Comparison of ENCODE assay signal across 8 mouse cellular contexts in genomic region chr12:55492184-55492898, GRCm38 (mm10). TPM values are rescaled to one million over a fixed set of nuclear protein-coding genes. Genes with fewer than 3 reads are reported as not detected.
DNase-seq lines count a peak whose midpoint lies in the region; ATAC-seq and TF ChIP-seq lines count a peak whose summit lies in the region.

TSS of gene Nfkbia (minus strand) at chr12:55492647.

- under 1% methylated on average over 51 of the region's 58 CpGs for WGBS in bone marrow, adult 2 months
- 1% methylated on average over 35 of the region's 58 CpGs for WGBS in embryonic facial prominence, embryonic 14.5 days
- WGBS in heart, adult 2 months, result under 1% methylated on average over 58 of the region's 58 CpGs
- under 1% methylated on average over 53 of the region's 58 CpGs for WGBS in limb, embryonic 12.5 days
- under 1% methylated on average over 58 of the region's 58 CpGs for WGBS in midbrain, embryonic 14.5 days

- H3K9ac ChIP-seq in embryonic facial prominence, embryonic 14.5 days (ENCODE audit: low read depth, low read length), result peak within 1 kb of the TSS; percentile 98
- peak within 1 kb of the TSS; percentile 95 for H3K9ac ChIP-seq in heart, adult 2 months (ENCODE audit: low read depth, low read length)
- peak within 1 kb of the TSS; percentile 96 for H3K9ac ChIP-seq in limb, embryonic 12.5 days (replicated peaks)
- H3K9ac ChIP-seq in midbrain, embryonic 14.5 days (replicated peaks; ENCODE audit: low read length), result peak within 1 kb of the TSS; percentile 97

- peak within 1 kb of the TSS; percentile 63 for H3K4me2 ChIP-seq in embryonic facial prominence, embryonic 14.5 days (ENCODE audit: low read depth, low read length)
- H3K4me2 ChIP-seq in limb, embryonic 12.5 days, result peak within 1 kb of the TSS; percentile 85
- H3K4me2 ChIP-seq in midbrain, embryonic 14.5 days (ENCODE audit: low read length), result peak within 1 kb of the TSS; percentile 59

- peak; percentile 81; the same call in 1 of the 2 replicates for TF ChIP-seq EP300 in heart, adult 2 months (IDR thresholded peaks at IDR 0.05; ENCODE audit: insufficient read depth, low read depth, low read length)

- H3K4me3 ChIP-seq in bone marrow, adult 2 months (replicated peaks; ENCODE audit: control insufficient read depth, low read depth, low read length), result peak within 1 kb of the TSS; percentile 98
- H3K4me3 ChIP-seq in embryonic facial prominence, embryonic 14.5 days (ENCODE audit: low read depth, low read length), result peak within 1 kb of the TSS; percentile 91
- H3K4me3 ChIP-seq in heart, adult 2 months, result peak within 1 kb of the TSS; percentile 89
- peak within 1 kb of the TSS; percentile 88 for H3K4me3 ChIP-seq in limb, embryonic 12.5 days (replicated peaks)
- peak within 1 kb of the TSS; percentile 89 for H3K4me3 ChIP-seq in midbrain, embryonic 14.5 days (replicated peaks; ENCODE audit: low read depth, low read length)

- peak; percentile 94 for DNase-seq in 416B (ENCODE audit: low read depth)
- peak; percentile 95 for DNase-seq in embryonic facial prominence, embryonic 14.5 days (ENCODE audit: low spot score)
- DNase-seq in heart, adult 2 months, result peak; percentile 97 to 98
- DNase-seq in kidney, adult 8-10 months, result peak; percentile 94 to 95
- DNase-seq in midbrain, embryonic 14.5 days, result peak; percentile 91
- DNase-seq in spleen, adult 12 weeks (ENCODE audit: low spot score), result peak; percentile 81

- H3K79me2 ChIP-seq in heart, adult 2 months (replicated peaks; ENCODE audit: control insufficient read depth, insufficient read depth, low read length), result no peaks in the 10 kb centered on the region

- H3K27ac ChIP-seq in bone marrow, adult 2 months (ENCODE audit: control insufficient read depth, insufficient read depth, low read depth, low read length, poor library complexity), result peak within 1 kb of the TSS; percentile 100
- H3K27ac ChIP-seq in embryonic facial prominence, embryonic 14.5 days (replicated peaks; ENCODE audit: low read depth, low read length), result peak within 1 kb of the TSS; percentile 100
- peak within 1 kb of the TSS; percentile 100 for H3K27ac ChIP-seq in heart, adult 2 months
- H3K27ac ChIP-seq in limb, embryonic 12.5 days, result peak within 1 kb of the TSS; percentile 100
- peak within 1 kb of the TSS; percentile 98 for H3K27ac ChIP-seq in midbrain, embryonic 14.5 days (replicated peaks; ENCODE audit: low read depth, low read length)

- peaks cover 40% of the 10 kb centered on the region for H3K36me3 ChIP-seq in embryonic facial prominence, embryonic 14.5 days (ENCODE audit: control insufficient read depth, insufficient read depth, low read length)
- peaks cover 29% of the 10 kb centered on the region for H3K36me3 ChIP-seq in heart, adult 2 months (ENCODE audit: control insufficient read depth, insufficient read depth, low read length)
- H3K36me3 ChIP-seq in limb, embryonic 12.5 days, result peaks cover 38% of the 10 kb centered on the region
- peaks cover 34% of the 10 kb centered on the region for H3K36me3 ChIP-seq in midbrain, embryonic 14.5 days (ENCODE audit: control insufficient read depth, insufficient read depth, low read length)

- peak; percentile 5; the same call in 1 of the 2 replicates for TF ChIP-seq CTCF in bone marrow, adult 2 months (IDR thresholded peaks at IDR 0.05; ENCODE audit: control insufficient read depth, insufficient read depth, low read length)
- peak; percentile 46 for TF ChIP-seq CTCF in heart, adult 2 months (IDR thresholded peaks at IDR 0.05)

- H3K4me1 ChIP-seq in bone marrow, adult 2 months (ENCODE audit: control insufficient read depth, insufficient read depth, low read length), result peaks cover 13% of the 10 kb centered on the region; the same call in 1 of the 2 replicates
- peaks cover 23% of the 10 kb centered on the region for H3K4me1 ChIP-seq in embryonic facial prominence, embryonic 14.5 days (ENCODE audit: control insufficient read depth, insufficient read depth, low read length)
- peaks cover 17% of the 10 kb centered on the region for H3K4me1 ChIP-seq in heart, adult 2 months (ENCODE audit: control insufficient read depth, insufficient read depth, low read length)
- H3K4me1 ChIP-seq in limb, embryonic 12.5 days (replicated peaks), result peaks cover 36% of the 10 kb centered on the region
- peaks cover 13% of the 10 kb centered on the region for H3K4me1 ChIP-seq in midbrain, embryonic 14.5 days (ENCODE audit: control insufficient read depth, insufficient read depth, low read length)

- intact Hi-C loops in heart, adult 2 months (cut with DNase I), result loop anchor here (1.0 kb wide), 1 partner anchor 94 kb away; no protein-coding TSS in a partner anchor

- H3K9me3 ChIP-seq in embryonic facial prominence, embryonic 14.5 days (ENCODE audit: control insufficient read depth, low read length), result no peaks in the 10 kb centered on the region
- H3K9me3 ChIP-seq in limb, embryonic 12.5 days, result no peaks in the 10 kb centered on the region
- H3K9me3 ChIP-seq in midbrain, embryonic 14.5 days (ENCODE audit: control insufficient read depth, low read length), result no peaks in the 10 kb centered on the region

- ATAC-seq in embryonic facial prominence, embryonic 14.5 days (ENCODE audit: low read depth), result peak; percentile 91
- ATAC-seq in limb, embryonic 12.5 days (ENCODE audit: insufficient number of reproducible peaks, insufficient read depth, low FRiP score, low TSS enrichment, low read depth), result peak; percentile 84
- ATAC-seq in midbrain, embryonic 14.5 days (ENCODE audit: low FRiP score, low TSS enrichment), result peak; percentile 87

- no peaks in the 10 kb centered on the region for H3K27me3 ChIP-seq in embryonic facial prominence, embryonic 14.5 days (replicated peaks; ENCODE audit: control insufficient read depth, insufficient read depth, low read length)
- H3K27me3 ChIP-seq in heart, adult 2 months (ENCODE audit: control insufficient read depth, insufficient read depth, low read length), result no peaks in the 10 kb centered on the region
- H3K27me3 ChIP-seq in limb, embryonic 12.5 days, result no peaks in the 10 kb centered on the region
- H3K27me3 ChIP-seq in midbrain, embryonic 14.5 days (ENCODE audit: control insufficient read depth, insufficient read depth, low read length), result no peaks in the 10 kb centered on the region

- peak; percentile 97 for TF ChIP-seq POLR2A in bone marrow, adult 2 months (IDR thresholded peaks at IDR 0.05; ENCODE audit: borderline replicate concordance, control insufficient read depth, low read depth, low read length)
- TF ChIP-seq POLR2A in heart, adult 2 months (IDR thresholded peaks at IDR 0.05; ENCODE audit: insufficient read depth, low read depth, low read length), result peak; percentile 98

RNA-seq across cellular contexts. Expression of gene Nfkbia, which starts in this region (rescaled TPM):
- polyA plus RNA-seq in bone marrow, adult 2 months (2011; ENCODE audit: insufficient read depth, insufficient read length, low replicate concordance, missing spikeins), result 51.8 and 91.0 TPM in 2 replicates
- polyA plus RNA-seq in embryonic facial prominence, embryonic 14.5 days (2014; fragmentation: Nextera tagmentation; extraction: Ambion mirVana), result 101 and 102 TPM in 2 replicates
- 10 to 100 TPM; 65.7 to 80.3 TPM for total RNA-seq in heart, adult 2 months (2021)
- polyA plus RNA-seq in heart, adult 2 months (2012; rRNA removed), result 86.0 and 106 TPM in 2 replicates
- 85.7 and 94.9 TPM in 2 replicates for polyA plus RNA-seq in limb, embryonic 12.5 days (2016; fragmentation: Nextera tagmentation; extraction: Ambion mirVana)
- 49.6 and 52.1 TPM in 2 replicates for polyA plus RNA-seq in midbrain, embryonic 14.5 days (2014; fragmentation: Nextera tagmentation; extraction: Ambion mirVana)

Comparison
In these comparisons a context has a peak if more than half of its experiments do, and no peak if none do; other contexts are left out.
1. Peak in every context shown above with its lines: DNase-seq, ATAC-seq, H3K4me3 ChIP-seq and H3K27ac ChIP-seq.